Mouse (Mus musculus): Measurements from ENCODE around the gene Mre11a. TPM values are rescaled to one million over a fixed set of nuclear protein-coding genes. Genes with fewer than 3 reads are reported as not detected.

Gene Mre11a
- polyA plus RNA-seq, 1 experiment from 2014 or later, result 14.4 TPM

- Histone ChIP-seq H3K36me3 (ENCODE audit: control insufficient read depth, insufficient read depth) (no peaks in the 10 kb centered on the region), H3K4me1 (ENCODE audit: control insufficient read depth, insufficient read depth, low read length) (no peaks in the 10 kb centered on the region), H3K27me3 (ENCODE audit: control insufficient read depth, insufficient read depth, low read length) (0 out of 2 replicates have a peak, but pooled peaks cover 3% of the 10 kb centered on the region), H3K4me3 (ENCODE audit: low read length) (no peak overlapping the region), H3K27ac (ENCODE audit: low read length) (no peak overlapping the region), H3K9me3 (replicated peaks; ENCODE audit: control insufficient read depth, low read length) (no peaks in the 10 kb centered on the region), H3K9ac (ENCODE audit: low read length) (no peak overlapping the region), H3K4me2 (ENCODE audit: low read depth, low read length) (no peak overlapping the region)
- no peak for ATAC-seq (replicated peaks; ENCODE audit: extremely low read depth, insufficient read depth, low FRiP score)
- WGBS, result 57% methylated on average over 7 of the region's 7 CpGs
These were observed 25.9 kb upstream of the Mre11a start for GRCm38 (mm10) chr9:14758590-14758989.

GRCm38 (mm10) chr9:14759261-14759660, 25.2 kb upstream of the Mre11a start:
- Histone ChIP-seq H3K9ac (ENCODE audit: low read length) (no peak overlapping the region), H3K4me3 (ENCODE audit: low read length) (no peak overlapping the region), H3K36me3 (ENCODE audit: control insufficient read depth, insufficient read depth) (no peaks in the 10 kb centered on the region), H3K27ac (ENCODE audit: low read length) (no peak overlapping the region), H3K27me3 (ENCODE audit: control insufficient read depth, insufficient read depth, low read length) (0 out of 2 replicates have a peak, but pooled peaks cover 3% of the 10 kb centered on the region), H3K9me3 (replicated peaks; ENCODE audit: control insufficient read depth, low read length) (no peaks in the 10 kb centered on the region), H3K4me1 (ENCODE audit: control insufficient read depth, insufficient read depth, low read length) (no peaks in the 10 kb centered on the region), H3K4me2 (ENCODE audit: low read depth, low read length) (no peak overlapping the region)
- ATAC-seq (replicated peaks; ENCODE audit: extremely low read depth, insufficient read depth, low FRiP score), result no peak

GRCm38 (mm10) chr9:14764765-14765164, 19.7 kb upstream of the Mre11a start:
- no peak for ATAC-seq (replicated peaks; ENCODE audit: extremely low read depth, insufficient read depth, low FRiP score)
- no peak overlapping the region for H3K27ac ChIP-seq (ENCODE audit: low read length)
- WGBS, result 26% methylated on average over 7 of the region's 7 CpGs

GRCm38 (mm10) chr9:14769811-14770210, 14.6 kb upstream of the Mre11a start:
- no peak overlapping the region for H3K4me3 ChIP-seq (ENCODE audit: low read length)
- H3K27ac ChIP-seq (ENCODE audit: low read length), result no peak overlapping the region
- no peak overlapping the region for H3K9ac ChIP-seq (ENCODE audit: low read length)
- peaks cover 4% of the 10 kb centered on the region; the same call in 1 of the 2 replicates for H3K4me1 ChIP-seq (ENCODE audit: control insufficient read depth, insufficient read depth, low read length)
- no peaks in the 10 kb centered on the region for H3K36me3 ChIP-seq (ENCODE audit: control insufficient read depth, insufficient read depth)
- H3K27me3 ChIP-seq (ENCODE audit: control insufficient read depth, insufficient read depth, low read length), result peaks cover 21% of the 10 kb centered on the region
- no peak for ATAC-seq (replicated peaks; ENCODE audit: extremely low read depth, insufficient read depth, low FRiP score)
- H3K9me3 ChIP-seq (replicated peaks; ENCODE audit: control insufficient read depth, low read length), result no peaks in the 10 kb centered on the region
- 37% methylated on average over 5 of the region's 6 CpGs for WGBS
- H3K4me2 ChIP-seq (ENCODE audit: low read depth, low read length), result no peak overlapping the region

More at GRCm38 (mm10) chr9:14764765-14765164, 19.7 kb upstream of the Mre11a start:
- H3K9ac ChIP-seq (ENCODE audit: low read length), result no peak overlapping the region
- no peaks in the 10 kb centered on the region for H3K4me1 ChIP-seq (ENCODE audit: control insufficient read depth, insufficient read depth, low read length)
- H3K9me3 ChIP-seq (replicated peaks; ENCODE audit: control insufficient read depth, low read length), result no peaks in the 10 kb centered on the region
- H3K36me3 ChIP-seq (ENCODE audit: control insufficient read depth, insufficient read depth), result no peaks in the 10 kb centered on the region
- H3K27me3 ChIP-seq (ENCODE audit: control insufficient read depth, insufficient read depth, low read length), result peaks cover 10% of the 10 kb centered on the region
- no peak overlapping the region for H3K4me3 ChIP-seq (ENCODE audit: low read length)
- H3K4me2 ChIP-seq (ENCODE audit: low read depth, low read length), result no peak overlapping the region

GRCm38 (mm10) chr9:14770803-14771471, 13.5 kb upstream of the Mre11a start, which contains the start of gene 1700012B09Rik:
1700012B09Rik (minus strand) TSS chr9:14771030.
- H3K4me2 ChIP-seq (ENCODE audit: low read depth, low read length), result no peak within 1 kb of the TSS
- no peaks in the 10 kb centered on the region for H3K9me3 ChIP-seq (replicated peaks; ENCODE audit: control insufficient read depth, low read length)
- WGBS, result 19% methylated on average over 23 of the region's 23 CpGs
- no peak within 1 kb of the TSS for H3K9ac ChIP-seq (ENCODE audit: low read length)
- H3K27ac ChIP-seq (ENCODE audit: low read length), result no peak within 1 kb of the TSS
- H3K4me3 ChIP-seq (ENCODE audit: low read length), result no peak within 1 kb of the TSS
- H3K27me3 ChIP-seq (ENCODE audit: control insufficient read depth, insufficient read depth, low read length), result peaks cover 21% of the 10 kb centered on the region
- peaks cover 4% of the 10 kb centered on the region; the same call in 1 of the 2 replicates for H3K4me1 ChIP-seq (ENCODE audit: control insufficient read depth, insufficient read depth, low read length)
- no peaks in the 10 kb centered on the region for H3K36me3 ChIP-seq (ENCODE audit: control insufficient read depth, insufficient read depth)
- no peak for ATAC-seq (replicated peaks; ENCODE audit: extremely low read depth, insufficient read depth, low FRiP score)

GRCm38 (mm10) chr9:14772074-14772473, 12.4 kb upstream of the Mre11a start:
- H3K27me3 ChIP-seq (ENCODE audit: control insufficient read depth, insufficient read depth, low read length), result peaks cover 18% of the 10 kb centered on the region
- 78% methylated on average over 2 of the region's 2 CpGs for WGBS
- ATAC-seq (replicated peaks; ENCODE audit: extremely low read depth, insufficient read depth, low FRiP score), result no peak

GRCm38 (mm10) chr9:14773813-14774212, 10.6 kb upstream of the Mre11a start:
- peaks cover 4% of the 10 kb centered on the region; the same call in 1 of the 2 replicates for H3K4me1 ChIP-seq (ENCODE audit: control insufficient read depth, insufficient read depth, low read length)
- peaks cover 11% of the 10 kb centered on the region for H3K27me3 ChIP-seq (ENCODE audit: control insufficient read depth, insufficient read depth, low read length)
- no peaks in the 10 kb centered on the region for H3K9me3 ChIP-seq (replicated peaks; ENCODE audit: control insufficient read depth, low read length)
- ATAC-seq (replicated peaks; ENCODE audit: extremely low read depth, insufficient read depth, low FRiP score), result no peak
- H3K36me3 ChIP-seq (ENCODE audit: control insufficient read depth, insufficient read depth), result no peaks in the 10 kb centered on the region
- H3K4me2 ChIP-seq (ENCODE audit: low read depth, low read length), result no peak overlapping the region
- no peak overlapping the region for H3K27ac ChIP-seq (ENCODE audit: low read length)
- WGBS, result 33% methylated on average over 2 of the region's 2 CpGs
- H3K4me3 ChIP-seq (ENCODE audit: low read length), result no peak overlapping the region
- H3K9ac ChIP-seq (ENCODE audit: low read length), result no peak overlapping the region

More at GRCm38 (mm10) chr9:14772074-14772473, 12.4 kb upstream of the Mre11a start:
- H3K9me3 ChIP-seq (replicated peaks; ENCODE audit: control insufficient read depth, low read length), result no peaks in the 10 kb centered on the region
- H3K9ac ChIP-seq (ENCODE audit: low read length), result no peak overlapping the region
- no peak overlapping the region for H3K4me2 ChIP-seq (ENCODE audit: low read depth, low read length)
- H3K36me3 ChIP-seq (ENCODE audit: control insufficient read depth, insufficient read depth), result no peaks in the 10 kb centered on the region
- no peak overlapping the region for H3K27ac ChIP-seq (ENCODE audit: low read length)
- H3K4me3 ChIP-seq (ENCODE audit: low read length), result no peak overlapping the region
- H3K4me1 ChIP-seq (ENCODE audit: control insufficient read depth, insufficient read depth, low read length), result peaks cover 4% of the 10 kb centered on the region; the same call in 1 of the 2 replicates

- H3K9me3 ChIP-seq (replicated peaks; ENCODE audit: control insufficient read depth, low read length), result no peaks in the 10 kb centered on the region
- no peaks in the 10 kb centered on the region for H3K4me1 ChIP-seq (ENCODE audit: control insufficient read depth, insufficient read depth, low read length)
- H3K4me3 ChIP-seq (ENCODE audit: low read length), result no peak overlapping the region
- H3K27ac ChIP-seq (ENCODE audit: low read length), result no peak overlapping the region
- no peak overlapping the region for H3K4me2 ChIP-seq (ENCODE audit: low read depth, low read length)
- H3K9ac ChIP-seq (ENCODE audit: low read length), result no peak overlapping the region
- peaks cover 21% of the 10 kb centered on the region for H3K36me3 ChIP-seq (ENCODE audit: control insufficient read depth, insufficient read depth)
- no peak for ATAC-seq (replicated peaks; ENCODE audit: extremely low read depth, insufficient read depth, low FRiP score)
- no peaks in the 10 kb centered on the region for H3K27me3 ChIP-seq (ENCODE audit: control insufficient read depth, insufficient read depth, low read length)
- WGBS, result 47% methylated on average over 13 of the region's 13 CpGs
These were observed 6.1 kb upstream of the Mre11a start for GRCm38 (mm10) chr9:14778341-14778740.

GRCm38 (mm10) chr9:14787356-14787755, 2.9 kb downstream of the Mre11a start:
- no peak overlapping the region for H3K27ac ChIP-seq (ENCODE audit: low read length)
- H3K36me3 ChIP-seq (ENCODE audit: control insufficient read depth, insufficient read depth), result peaks cover 7% of the 10 kb centered on the region
- 86% methylated on average over 6 of the region's 6 CpGs for WGBS

More at GRCm38 (mm10) chr9:14787356-14787755, 2.9 kb downstream of the Mre11a start:
- Histone ChIP-seq H3K9me3 (replicated peaks; ENCODE audit: control insufficient read depth, low read length) (no peaks in the 10 kb centered on the region), H3K4me3 (ENCODE audit: low read length) (no peak overlapping the region), H3K4me1 (ENCODE audit: control insufficient read depth, insufficient read depth, low read length) (peaks cover 9% of the 10 kb centered on the region), H3K9ac (ENCODE audit: low read length) (no peak overlapping the region), H3K27me3 (ENCODE audit: control insufficient read depth, insufficient read depth, low read length) (no peaks in the 10 kb centered on the region), H3K4me2 (ENCODE audit: low read depth, low read length) (no peak overlapping the region)
- no peak for ATAC-seq (replicated peaks; ENCODE audit: extremely low read depth, insufficient read depth, low FRiP score)
